8 mouse cellular contexts compared by ENCODE assay signal in the genomic region with DNA sequence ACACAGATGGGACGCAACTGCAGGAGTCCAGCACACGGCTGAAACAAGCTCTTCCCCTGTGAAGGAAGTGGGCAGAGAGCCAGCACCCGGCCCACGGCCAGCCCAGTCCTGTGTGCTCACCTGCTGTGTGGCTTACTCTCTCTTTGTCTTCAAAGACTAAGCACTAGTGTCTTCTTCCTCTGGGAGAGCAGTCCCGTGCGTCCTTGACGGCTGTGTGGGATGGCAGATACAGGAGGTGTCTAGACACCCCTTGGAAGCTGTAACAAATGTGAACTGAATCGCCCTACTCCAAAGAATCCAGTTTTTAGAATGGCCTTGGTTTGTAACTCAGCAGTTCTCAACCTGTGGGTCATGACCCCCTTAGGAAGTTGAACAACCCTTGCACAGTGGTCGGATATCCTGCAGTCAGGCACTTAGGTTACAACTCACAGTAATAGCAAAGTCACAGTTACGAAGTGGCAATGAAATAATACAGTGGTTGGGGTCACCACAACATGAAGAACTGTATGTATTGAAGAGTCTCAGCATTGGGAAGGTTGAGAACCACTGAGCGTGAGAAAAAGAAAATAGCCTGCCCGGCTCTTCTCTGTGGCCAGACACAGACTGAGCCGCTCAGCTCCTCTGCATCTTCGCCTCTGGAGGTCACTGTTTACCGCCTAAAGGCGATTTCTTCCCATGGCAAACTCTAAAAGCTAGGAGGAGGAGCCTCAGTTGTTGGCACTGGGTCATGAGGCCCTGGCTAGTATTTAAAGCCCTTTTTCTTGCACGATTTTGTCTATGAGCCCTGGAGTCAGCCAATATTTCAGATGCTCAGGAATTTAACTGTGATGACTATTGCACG. TPM values are rescaled to one million over a fixed set of nuclear protein-coding genes. Genes with fewer than 3 reads are reported as not detected.
A peak's percentile ranks its signal among the peaks of the same experiment; 100 is the strongest.
DNase-seq lines count a peak whose midpoint lies in the region; ATAC-seq and TF ChIP-seq lines count a peak whose summit lies in the region.

No protein-coding gene starts in this region.

- no peaks in the 10 kb centered on the region for H3K36me3 ChIP-seq in embryonic facial prominence, embryonic 14.5 days (ENCODE audit: control insufficient read depth, insufficient read depth, low read length)
- no peaks in the 10 kb centered on the region for H3K36me3 ChIP-seq in limb, embryonic 14.5 days (ENCODE audit: control insufficient read depth, insufficient read depth, low read length)
- H3K36me3 ChIP-seq in midbrain, embryonic 16.5 days (ENCODE audit: control insufficient read depth, insufficient read depth, low read length): no peaks in the 10 kb centered on the region

- no peak for TF ChIP-seq POLR2A in limb, embryonic 14.5 days (IDR thresholded peaks at IDR 0.05; ENCODE audit: borderline replicate concordance, extremely low read depth, insufficient read depth, insufficient read length)

- H3K4me2 ChIP-seq in embryonic facial prominence, embryonic 14.5 days (ENCODE audit: low read depth, low read length): no peak overlapping the region
- H3K4me2 ChIP-seq in limb, embryonic 14.5 days (replicated peaks; ENCODE audit: low read depth, low read length, severe bottlenecking): no peak overlapping the region
- H3K4me2 ChIP-seq in midbrain, embryonic 16.5 days (ENCODE audit: low read length): no peak overlapping the region

- H3K9me3 ChIP-seq in embryonic facial prominence, embryonic 14.5 days (ENCODE audit: control insufficient read depth, low read length): no peaks in the 10 kb centered on the region
- no peaks in the 10 kb centered on the region for H3K9me3 ChIP-seq in limb, embryonic 14.5 days (ENCODE audit: control insufficient read depth, low read length)
- H3K9me3 ChIP-seq in midbrain, embryonic 16.5 days (replicated peaks; ENCODE audit: control insufficient read depth, low read length, poor library complexity, severe bottlenecking): no peaks in the 10 kb centered on the region

- H3K27me3 ChIP-seq in embryonic facial prominence, embryonic 14.5 days (replicated peaks; ENCODE audit: control insufficient read depth, insufficient read depth, low read length): no peaks in the 10 kb centered on the region
- no peaks in the 10 kb centered on the region for H3K27me3 ChIP-seq in limb, embryonic 14.5 days (ENCODE audit: control insufficient read depth, insufficient read depth, low read length)
- H3K27me3 ChIP-seq in midbrain, embryonic 16.5 days (ENCODE audit: control insufficient read depth, insufficient read depth, low read depth, low read length): no peaks in the 10 kb centered on the region

- peak; percentile 69 to 74 for DNase-seq in B cell, adult 2 months
- DNase-seq in adrenal gland, postnatal 36 days: peak; percentile 82 to 87
- peak; percentile 92 for DNase-seq in embryonic facial prominence, embryonic 14.5 days (ENCODE audit: low spot score)
- peak; percentile 90 for DNase-seq in heart, adult 8-10 months (ENCODE audit: low spot score)
- peak; percentile 93 for DNase-seq in kidney, adult 9 months
- peak; percentile 92 for DNase-seq in limb, embryonic 14.5 days (ENCODE audit: low spot score)
- peak; percentile 71 to 76 for DNase-seq in spleen, postnatal 36 days (ENCODE audit: low spot score in 2 of 2)

- H3K4me1 ChIP-seq in embryonic facial prominence, embryonic 14.5 days (ENCODE audit: control insufficient read depth, insufficient read depth, low read length): no peaks in the 10 kb centered on the region
- H3K4me1 ChIP-seq in limb, embryonic 14.5 days (ENCODE audit: control insufficient read depth, insufficient read depth, low read length): 0 out of 2 replicates have a peak, but pooled peaks cover 2% of the 10 kb centered on the region
- no peaks in the 10 kb centered on the region for H3K4me1 ChIP-seq in midbrain, embryonic 16.5 days (ENCODE audit: control insufficient read depth, insufficient read depth, low read length)

- H3K4me3 ChIP-seq in embryonic facial prominence, embryonic 14.5 days (ENCODE audit: low read depth, low read length): no peak overlapping the region
- no peak overlapping the region for H3K4me3 ChIP-seq in limb, embryonic 14.5 days (replicated peaks; ENCODE audit: low read length)
- H3K4me3 ChIP-seq in midbrain, embryonic 16.5 days (ENCODE audit: low read depth, low read length): no peak overlapping the region

- H3K9ac ChIP-seq in embryonic facial prominence, embryonic 14.5 days (ENCODE audit: low read depth, low read length): no peak overlapping the region; the same call in 1 of the 2 replicates
- no peak overlapping the region for H3K9ac ChIP-seq in limb, embryonic 14.5 days (ENCODE audit: low read depth, low read length, severe bottlenecking)
- no peak overlapping the region for H3K9ac ChIP-seq in midbrain, embryonic 16.5 days (ENCODE audit: low read depth, low read length)

- peak; percentile 91 for ATAC-seq in embryonic facial prominence, embryonic 14.5 days (ENCODE audit: low read depth)
- peak; percentile 87 for ATAC-seq in limb, embryonic 14.5 days (ENCODE audit: low FRiP score, low read depth)
- ATAC-seq in midbrain, embryonic 16.5 days: peak; percentile 80

- 24% methylated on average over 18 of the region's 18 CpGs for WGBS in embryonic facial prominence, embryonic 14.5 days
- 34% methylated on average over 18 of the region's 18 CpGs for WGBS in limb, embryonic 14.5 days
- WGBS in midbrain, embryonic 16.5 days: 27% methylated on average over 18 of the region's 18 CpGs

- no peak overlapping the region for H3K27ac ChIP-seq in embryonic facial prominence, embryonic 14.5 days (replicated peaks; ENCODE audit: low read depth, low read length)
- no peak overlapping the region for H3K27ac ChIP-seq in limb, embryonic 14.5 days (replicated peaks; ENCODE audit: low read depth, low read length)
- no peak overlapping the region for H3K27ac ChIP-seq in midbrain, embryonic 16.5 days (ENCODE audit: low read length)

RNA-seq across cellular contexts. Expression of a gene that starts 6.4 kb away (rescaled TPM):
- total RNA-seq in adrenal gland, postnatal 36 days (2021): 100 to 1,000 TPM; 355 to 381 TPM
- 188 and 199 TPM in 2 replicates for polyA plus RNA-seq in embryonic facial prominence, embryonic 14.5 days (2014; fragmentation: Nextera tagmentation; extraction: Ambion mirVana)
- total RNA-seq in heart, adult 8-10 months (2022): 1,000 to 10,000 TPM; 1,087 to 1,207 (median 1,176) TPM
- polyA plus RNA-seq in limb, embryonic 14.5 days (2012; rRNA removed): 141 and 157 TPM in 2 replicates
- polyA plus RNA-seq in limb, embryonic 14.5 days (2014; fragmentation: Nextera tagmentation; extraction: Ambion mirVana): 193 and 194 TPM in 2 replicates
- polyA plus RNA-seq in midbrain, embryonic 16.5 days (2015; fragmentation: Nextera tagmentation; extraction: Ambion mirVana): 234 and 247 TPM in 2 replicates

RNA-seq across cellular contexts. Expression of a gene that starts 15.8 kb away (rescaled TPM):
- 1 to 10 TPM; 1.1 to 1.9 TPM for total RNA-seq in adrenal gland, postnatal 36 days (2021)
- polyA plus RNA-seq in embryonic facial prominence, embryonic 14.5 days (2014; fragmentation: Nextera tagmentation; extraction: Ambion mirVana): 2.5 and 3.4 TPM in 2 replicates
- total RNA-seq in heart, adult 8-10 months (2022): 100 to 1,000 TPM; 255 to 281 (median 261) TPM
- 19.6 and 22.4 TPM in 2 replicates for polyA plus RNA-seq in limb, embryonic 14.5 days (2012; rRNA removed)
- 3.4 and 3.9 TPM in 2 replicates for polyA plus RNA-seq in limb, embryonic 14.5 days (2014; fragmentation: Nextera tagmentation; extraction: Ambion mirVana)
- polyA plus RNA-seq in midbrain, embryonic 16.5 days (2015; fragmentation: Nextera tagmentation; extraction: Ambion mirVana): 8.1 and 9.2 TPM in 2 replicates

RNA-seq across cellular contexts. Expression of a gene that starts 18.5 kb away (rescaled TPM):
- under 1 TPM; 0.72 to 0.96 TPM for total RNA-seq in adrenal gland, postnatal 36 days (2021)
- 1.4 and 1.6 TPM in 2 replicates for polyA plus RNA-seq in embryonic facial prominence, embryonic 14.5 days (2014; fragmentation: Nextera tagmentation; extraction: Ambion mirVana)
- 1 to 10 TPM in 1 of 4 experiments, under 1 TPM in 3; 0.69 to 1.6 (median 0.81) TPM for total RNA-seq in heart, adult 8-10 months (2022)
- 7.0 and 8.0 TPM in 2 replicates for polyA plus RNA-seq in limb, embryonic 14.5 days (2012; rRNA removed)
- polyA plus RNA-seq in limb, embryonic 14.5 days (2014; fragmentation: Nextera tagmentation; extraction: Ambion mirVana): 2.3 and 3.3 TPM in 2 replicates
- 6.4 and 6.6 TPM in 2 replicates for polyA plus RNA-seq in midbrain, embryonic 16.5 days (2015; fragmentation: Nextera tagmentation; extraction: Ambion mirVana)

RNA-seq across cellular contexts. Expression of a gene that starts 18.6 kb away (rescaled TPM):
- 10 to 100 TPM; 20.4 to 30.8 TPM for total RNA-seq in adrenal gland, postnatal 36 days (2021)
- 25.8 and 29.5 TPM in 2 replicates for polyA plus RNA-seq in embryonic facial prominence, embryonic 14.5 days (2014; fragmentation: Nextera tagmentation; extraction: Ambion mirVana)
- 100 to 1,000 TPM; 134 to 165 (median 153) TPM for total RNA-seq in heart, adult 8-10 months (2022)
- polyA plus RNA-seq in limb, embryonic 14.5 days (2012; rRNA removed): 18.3 and 21.0 TPM in 2 replicates
- polyA plus RNA-seq in limb, embryonic 14.5 days (2014; fragmentation: Nextera tagmentation; extraction: Ambion mirVana): 35.8 and 38.9 TPM in 2 replicates
- polyA plus RNA-seq in midbrain, embryonic 16.5 days (2015; fragmentation: Nextera tagmentation; extraction: Ambion mirVana): 24.5 and 28.8 TPM in 2 replicates

RNA-seq across cellular contexts. Expression of a gene that starts 18.8 kb away (rescaled TPM):
- total RNA-seq in adrenal gland, postnatal 36 days (2021): 100 to 1,000 TPM; 354 to 397 TPM
- polyA plus RNA-seq in embryonic facial prominence, embryonic 14.5 days (2014; fragmentation: Nextera tagmentation; extraction: Ambion mirVana): 483 and 496 TPM in 2 replicates
- total RNA-seq in heart, adult 8-10 months (2022): 100 to 1,000 TPM; 355 to 468 (median 390) TPM
- 291 and 325 TPM in 2 replicates for polyA plus RNA-seq in limb, embryonic 14.5 days (2012; rRNA removed)
- polyA plus RNA-seq in limb, embryonic 14.5 days (2014; fragmentation: Nextera tagmentation; extraction: Ambion mirVana): 508 and 540 TPM in 2 replicates
- 534 and 577 TPM in 2 replicates for polyA plus RNA-seq in midbrain, embryonic 16.5 days (2015; fragmentation: Nextera tagmentation; extraction: Ambion mirVana)
